Mouse (Mus musculus): ENCODE measurements at regions not wholly inside any gene's neighbourhood (a gene's known extent, or its start where the extent isn't known, plus 50 kb on each side); places are given as distances from the start of the nearest gene placed in this dataset.

- TF ChIP-seq POLR2A (IDR thresholded peaks at IDR 0.05; ENCODE audit: control insufficient read depth, low read depth, low read length) (no peak), CTCF (IDR thresholded peaks at IDR 0.05; ENCODE audit: control insufficient read depth, insufficient read depth, insufficient replicate concordance, low read depth, low read length) (no peak)
These were observed 172.8 kb upstream of the Stt3b start for GRCm38 (mm10) chr9:115483024-115483423.
